Mouse (Mus musculus): ENCODE measurements around the gene Arhgap4.

- TF ChIP-seq ZNF384 (IDR thresholded peaks at IDR 0.05; ENCODE audit: low read depth, low read length) (no peak), MAFK (IDR thresholded peaks at IDR 0.05; ENCODE audit: insufficient read depth, low read depth, low read length) (no peak), HCFC1 (IDR thresholded peaks at IDR 0.05; ENCODE audit: borderline replicate concordance, insufficient read depth, low read length) (no peak), CHD2 (IDR thresholded peaks at IDR 0.05; ENCODE audit: low read depth, low read length) (no peak)
Measured at GRCm38 (mm10) chrX:73954988-73955387, 33.3 kb upstream of the Arhgap4 start.
